Mouse (Mus musculus): ENCODE measurements around the gene Card6. TPM values are rescaled to one million over a fixed set of nuclear protein-coding genes. Genes with fewer than 3 reads are reported as not detected.

Card6 gene
- 1.5 and 2.3 TPM in 2 replicates for polyA plus RNA-seq (2016; fragmentation: Nextera tagmentation; extraction: Ambion mirVana)

- H3K27ac ChIP-seq: peak within 1 kb of the TSS; percentile 68; the same call in 1 of the 2 replicates
- DNase-seq (ENCODE audit: low spot score): peak; percentile 68
- peak within 1 kb of the TSS; percentile 45 for H3K4me3 ChIP-seq
- peaks cover 4% of the 10 kb centered on the region; the same call in 1 of the 2 replicates for H3K36me3 ChIP-seq
- no peaks in the 10 kb centered on the region for H3K9me3 ChIP-seq
- no peaks in the 10 kb centered on the region for H3K4me1 ChIP-seq
- WGBS: 53% methylated on average over 21 of the region's 21 CpGs
- no peaks in the 10 kb centered on the region for H3K27me3 ChIP-seq (ENCODE audit: insufficient read depth, poor library complexity, severe bottlenecking)
These were observed at the start of gene Card6 for GRCm38 (mm10) chr15:5107686-5108654. Gene Card6, minus strand, starts transcription at chr15:5108539.

GRCm38 (mm10) chr15:5157386-5157785 is 49.0 kb upstream of the Card6 start:
- Histone ChIP-seq H3K9me3 (no peaks in the 10 kb centered on the region), H3K4me3 (no peak overlapping the region), H3K4me1 (peaks cover 17% of the 10 kb centered on the region), H3K27ac (no peak overlapping the region), H3K36me3 (peaks cover 16% of the 10 kb centered on the region), H3K27me3 (ENCODE audit: insufficient read depth, poor library complexity, severe bottlenecking) (no peaks in the 10 kb centered on the region)
- no peak for DNase-seq (ENCODE audit: low spot score)
- 52% methylated on average over 1 of the region's 1 CpGs for WGBS

- Histone ChIP-seq H3K9me3 (no peaks in the 10 kb centered on the region), H3K4me1 (peaks cover 17% of the 10 kb centered on the region), H3K4me3 (no peak overlapping the region), H3K27me3 (ENCODE audit: insufficient read depth, poor library complexity, severe bottlenecking) (no peaks in the 10 kb centered on the region), H3K27ac (no peak overlapping the region), H3K36me3 (peaks cover 9% of the 10 kb centered on the region)
- 90% methylated on average over 4 of the region's 4 CpGs for WGBS
- no peak for DNase-seq (ENCODE audit: low spot score)
These were observed 48.0 kb upstream of the Card6 start for GRCm38 (mm10) chr15:5156355-5156754.

- WGBS: 87% methylated on average over 5 of the region's 5 CpGs
- Histone ChIP-seq H3K9me3 (no peaks in the 10 kb centered on the region), H3K27me3 (ENCODE audit: insufficient read depth, poor library complexity, severe bottlenecking) (no peaks in the 10 kb centered on the region), H3K4me1 (peaks cover 17% of the 10 kb centered on the region), H3K4me3 (no peak overlapping the region), H3K27ac (no peak overlapping the region), H3K36me3 (0 out of 2 replicates have a peak, but pooled peaks cover 2% of the 10 kb centered on the region)
- no peak for DNase-seq (ENCODE audit: low spot score)
These were observed 46.8 kb upstream of the Card6 start for GRCm38 (mm10) chr15:5155093-5155492.

- Histone ChIP-seq H3K9me3 (no peaks in the 10 kb centered on the region), H3K27me3 (ENCODE audit: insufficient read depth, poor library complexity, severe bottlenecking) (no peaks in the 10 kb centered on the region), H3K4me3 (no peak overlapping the region), H3K4me1 (peaks cover 17% of the 10 kb centered on the region), H3K36me3 (0 out of 2 replicates have a peak, but pooled peaks cover 2% of the 10 kb centered on the region), H3K27ac (no peak overlapping the region)
- no peak for DNase-seq (ENCODE audit: low spot score)
- 66% methylated on average over 9 of the region's 9 CpGs for WGBS
These were observed 46.3 kb upstream of the Card6 start for GRCm38 (mm10) chr15:5154621-5155020.

- Histone ChIP-seq H3K36me3 (0 out of 2 replicates have a peak, but pooled peaks cover 2% of the 10 kb centered on the region), H3K4me1 (peaks cover 17% of the 10 kb centered on the region), H3K27ac (no peak overlapping the region), H3K9me3 (no peaks in the 10 kb centered on the region), H3K4me3 (no peak overlapping the region), H3K27me3 (ENCODE audit: insufficient read depth, poor library complexity, severe bottlenecking) (no peaks in the 10 kb centered on the region)
- DNase-seq (ENCODE audit: low spot score): no peak
- WGBS: 89% methylated on average over 6 of the region's 6 CpGs
These were observed 43.8 kb upstream of the Card6 start for GRCm38 (mm10) chr15:5152171-5152570.

- Histone ChIP-seq H3K4me1 (peaks cover 19% of the 10 kb centered on the region), H3K4me3 (no peak overlapping the region), H3K27ac (no peak overlapping the region), H3K9me3 (no peaks in the 10 kb centered on the region), H3K36me3 (0 out of 2 replicates have a peak, but pooled peaks cover 5% of the 10 kb centered on the region), H3K27me3 (ENCODE audit: insufficient read depth, poor library complexity, severe bottlenecking) (no peaks in the 10 kb centered on the region)
- DNase-seq (ENCODE audit: low spot score): no peak
- WGBS: 85% methylated on average over 4 of the region's 4 CpGs
These were observed 40.8 kb upstream of the Card6 start for GRCm38 (mm10) chr15:5149187-5149586.

GRCm38 (mm10) chr15:5145196-5145945 is 37.0 kb upstream of the Card6 start:
- 0 out of 2 replicates have a peak, but pooled peaks cover 3% of the 10 kb centered on the region for H3K36me3 ChIP-seq
- H3K27me3 ChIP-seq (ENCODE audit: insufficient read depth, poor library complexity, severe bottlenecking): no peaks in the 10 kb centered on the region
- H3K27ac ChIP-seq: no peak overlapping the region
- peak overlapping the region; percentile 94 for H3K4me3 ChIP-seq
- no peaks in the 10 kb centered on the region for H3K9me3 ChIP-seq
- 19% methylated on average over 9 of the region's 9 CpGs for WGBS
- DNase-seq (ENCODE audit: low spot score): no peak
- peaks cover 16% of the 10 kb centered on the region for H3K4me1 ChIP-seq

- Histone ChIP-seq H3K4me3 (peak overlapping the region; percentile 94), H3K36me3 (0 out of 2 replicates have a peak, but pooled peaks cover 3% of the 10 kb centered on the region)
- 2% methylated on average over 48 of the region's 61 CpGs for WGBS
These were observed 35.9 kb upstream of the Card6 start for GRCm38 (mm10) chr15:5144021-5144778.

GRCm38 (mm10) chr15:5143361-5144020 is 35.2 kb upstream of the Card6 start, which contains the start of gene Prkaa1:
Gene Prkaa1, plus strand, starts transcription at chr15:5143861.
- Histone ChIP-seq H3K36me3 (0 out of 2 replicates have a peak, but pooled peaks cover 3% of the 10 kb centered on the region), H3K4me1 (peaks cover 12% of the 10 kb centered on the region), H3K27ac (peak within 1 kb of the TSS; percentile 96), H3K27me3 (ENCODE audit: insufficient read depth, poor library complexity, severe bottlenecking) (no peaks in the 10 kb centered on the region), H3K9me3 (no peaks in the 10 kb centered on the region), H3K4me3 (peak within 1 kb of the TSS; percentile 94)
- under 1% methylated on average over 53 of the region's 80 CpGs for WGBS
- DNase-seq (ENCODE audit: low spot score): peak; percentile 90

More at GRCm38 (mm10) chr15:5144021-5144778, 35.9 kb upstream of the Card6 start:
- no peaks in the 10 kb centered on the region for H3K27me3 ChIP-seq (ENCODE audit: insufficient read depth, poor library complexity, severe bottlenecking)
- H3K4me1 ChIP-seq: peaks cover 12% of the 10 kb centered on the region
- H3K9me3 ChIP-seq: no peaks in the 10 kb centered on the region
- peak; percentile 89 for DNase-seq (ENCODE audit: low spot score)
- peak overlapping the region; percentile 96 for H3K27ac ChIP-seq

GRCm38 (mm10) chr15:5142714-5143113 is 34.4 kb upstream of the Card6 start:
- Histone ChIP-seq H3K27me3 (ENCODE audit: insufficient read depth, poor library complexity, severe bottlenecking) (no peaks in the 10 kb centered on the region), H3K36me3 (0 out of 2 replicates have a peak, but pooled peaks cover 3% of the 10 kb centered on the region), H3K27ac (no peak overlapping the region), H3K4me3 (0 out of 2 replicates have a peak overlapping the region, but pooled peaks have one; percentile 94), H3K4me1 (peaks cover 12% of the 10 kb centered on the region), H3K9me3 (no peaks in the 10 kb centered on the region)
- 74% methylated on average over 5 of the region's 5 CpGs for WGBS
- DNase-seq (ENCODE audit: low spot score): no peak
